Mouse (Mus musculus): Measurements from ENCODE around the gene Rin1. TPM values are rescaled to one million over a fixed set of nuclear protein-coding genes. Genes with fewer than 3 reads are reported as not detected.
A peak's percentile ranks its signal among the peaks of the same experiment; 100 is the strongest.
"Not testable (repeated sequence)": the region's sequence is repeated elsewhere in the genome, so short reads cannot be mapped to it uniquely, and the experiment has no call there.

Gene Rin1
- polyA plus RNA-seq, 1 experiment: 68.7 TPM

- Histone ChIP-seq H3K27ac (ENCODE audit: insufficient read depth, low read length) (no peak overlapping the region), H3K4me1 (ENCODE audit: control insufficient read depth, insufficient read depth, low read length) (no peaks in the 10 kb centered on the region), H3K4me3 (ENCODE audit: insufficient read depth, low read length) (peak overlapping the region; percentile 34)
- TF ChIP-seq CTCF (IDR thresholded peaks at IDR 0.05; ENCODE audit: extremely low read depth, insufficient read depth, low read length): no peak
- TF ChIP-seq POLR2A (IDR thresholded peaks at IDR 0.05; ENCODE audit: extremely low read depth, insufficient read depth, low read length): no peak
Observed at GRCm38 (mm10) chr19:5072389-5073019, 22.2 kb downstream of the Rin1 start.

DNA sequence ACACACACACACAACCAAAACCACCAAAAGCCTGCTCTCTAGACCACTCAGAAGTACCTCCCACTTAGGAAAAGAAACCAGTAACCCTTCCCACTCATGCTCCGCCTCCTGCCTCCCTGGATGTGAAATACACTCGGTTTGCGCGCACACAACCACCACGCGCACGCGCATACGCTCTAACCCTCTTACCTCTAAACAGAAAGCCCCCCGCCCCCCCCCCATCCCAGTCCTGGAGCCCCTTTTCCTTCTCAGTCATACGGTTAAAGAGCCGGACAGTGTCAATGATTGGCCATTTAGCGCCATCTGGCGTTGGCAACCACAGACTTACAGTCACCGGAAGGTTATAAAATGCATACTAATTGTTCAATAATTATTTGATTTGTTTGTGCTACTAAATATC is 22.7 kb downstream of the Rin1 start:
- TF ChIP-seq CTCF (IDR thresholded peaks at IDR 0.05; ENCODE audit: extremely low read depth, insufficient read depth, low read length) (peak; percentile 51), POLR2A (IDR thresholded peaks at IDR 0.05; ENCODE audit: extremely low read depth, insufficient read depth, low read length) (no peak)
- Histone ChIP-seq H3K4me3 (ENCODE audit: insufficient read depth, low read length) (no peak overlapping the region), H3K4me1 (ENCODE audit: control insufficient read depth, insufficient read depth, low read length) (no peaks in the 10 kb centered on the region), H3K27ac (ENCODE audit: insufficient read depth, low read length) (no peak overlapping the region)

- TF ChIP-seq CTCF (IDR thresholded peaks at IDR 0.05; ENCODE audit: extremely low read depth, insufficient read depth, low read length): no peak
- no peak for TF ChIP-seq POLR2A (IDR thresholded peaks at IDR 0.05; ENCODE audit: extremely low read depth, insufficient read depth, low read length)
- Histone ChIP-seq H3K4me1 (ENCODE audit: control insufficient read depth, insufficient read depth, low read length) (no peaks in the 10 kb centered on the region), H3K27ac (ENCODE audit: insufficient read depth, low read length) (no peak overlapping the region), H3K4me3 (ENCODE audit: insufficient read depth, low read length) (no peak overlapping the region)
Observed at GRCm38 (mm10) chr19:5073518-5073917, 23.2 kb downstream of the Rin1 start.

DNA sequence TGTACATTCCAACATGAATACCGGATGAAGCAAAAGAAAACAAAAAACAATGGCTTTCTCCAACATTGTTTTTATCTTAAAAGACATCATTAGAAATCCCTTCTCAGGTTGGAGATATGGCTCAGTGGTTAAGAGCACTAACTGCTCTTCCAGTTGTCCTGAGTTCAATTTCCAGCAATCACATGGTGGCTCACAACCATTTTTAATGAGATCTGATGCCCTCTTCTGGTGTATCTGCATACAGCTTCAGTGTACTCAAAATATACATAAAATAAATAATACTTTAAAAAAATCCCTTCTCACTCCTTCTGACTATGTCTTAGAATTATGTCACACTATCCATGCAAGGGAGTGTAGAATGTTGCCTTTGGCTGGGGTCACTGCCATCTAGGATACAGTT is 29.0 kb downstream of the Rin1 start:
- TF ChIP-seq CTCF (IDR thresholded peaks at IDR 0.05; ENCODE audit: extremely low read depth, insufficient read depth, low read length): no peak
- TF ChIP-seq POLR2A (IDR thresholded peaks at IDR 0.05; ENCODE audit: extremely low read depth, insufficient read depth, low read length): no peak
- no peaks in the 10 kb centered on the region for H3K4me1 ChIP-seq (ENCODE audit: control insufficient read depth, insufficient read depth, low read length)
- H3K27ac ChIP-seq (ENCODE audit: insufficient read depth, low read length): no peak overlapping the region
- H3K4me3 ChIP-seq (ENCODE audit: insufficient read depth, low read length): no peak overlapping the region

GRCm38 (mm10) chr19:5082005-5082404 is 31.7 kb downstream of the Rin1 start:
- no peak overlapping the region for H3K27ac ChIP-seq (ENCODE audit: insufficient read depth, low read length)
- peak overlapping the region; percentile 25; the same call in 1 of the 2 replicates for H3K4me3 ChIP-seq (ENCODE audit: insufficient read depth, low read length)
- TF ChIP-seq CTCF (IDR thresholded peaks at IDR 0.05; ENCODE audit: extremely low read depth, insufficient read depth, low read length) (no peak), POLR2A (IDR thresholded peaks at IDR 0.05; ENCODE audit: extremely low read depth, insufficient read depth, low read length) (no peak)
- no peaks in the 10 kb centered on the region for H3K4me1 ChIP-seq (ENCODE audit: control insufficient read depth, insufficient read depth, low read length)

GRCm38 (mm10) chr19:5082596-5082995 is 32.3 kb downstream of the Rin1 start:
- Histone ChIP-seq H3K27ac (ENCODE audit: insufficient read depth, low read length) (no peak overlapping the region), H3K4me3 (ENCODE audit: insufficient read depth, low read length) (peak overlapping the region; percentile 25), H3K4me1 (ENCODE audit: control insufficient read depth, insufficient read depth, low read length) (no peaks in the 10 kb centered on the region)
- TF ChIP-seq POLR2A (IDR thresholded peaks at IDR 0.05; ENCODE audit: extremely low read depth, insufficient read depth, low read length) (no peak), CTCF (IDR thresholded peaks at IDR 0.05; ENCODE audit: extremely low read depth, insufficient read depth, low read length) (no peak)

- H3K4me1 ChIP-seq (ENCODE audit: control insufficient read depth, insufficient read depth, low read length): no peaks in the 10 kb centered on the region
- no peak for TF ChIP-seq CTCF (IDR thresholded peaks at IDR 0.05; ENCODE audit: extremely low read depth, insufficient read depth, low read length)
- no peak; the same call in 1 of the 2 replicates for TF ChIP-seq POLR2A (IDR thresholded peaks at IDR 0.05; ENCODE audit: extremely low read depth, insufficient read depth, low read length)
- H3K4me3 ChIP-seq (ENCODE audit: insufficient read depth, low read length): peak overlapping the region; percentile 99
- peak overlapping the region; percentile 98 for H3K27ac ChIP-seq (ENCODE audit: insufficient read depth, low read length)
Observed at GRCm38 (mm10) chr19:5083961-5084833, 33.9 kb downstream of the Rin1 start.

DNA sequence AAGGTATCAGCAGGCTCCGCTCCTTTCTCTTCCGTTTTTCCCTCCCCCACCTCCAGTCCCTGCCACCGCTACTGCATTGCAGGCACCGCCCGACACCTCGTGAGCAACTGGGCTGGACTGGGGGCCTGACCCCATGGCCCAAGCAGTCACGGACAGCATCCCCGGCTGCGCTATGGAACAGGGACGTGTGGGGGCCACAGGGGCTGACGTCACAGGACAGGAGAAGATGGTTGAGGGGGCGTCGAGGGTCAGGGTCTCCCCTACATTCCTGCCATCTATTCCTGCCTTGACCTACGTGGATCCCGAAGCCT is 34.5 kb downstream of the Rin1 start:
- Histone ChIP-seq H3K4me3 (ENCODE audit: insufficient read depth, low read length) (peak overlapping the region; percentile 99), H3K4me1 (ENCODE audit: control insufficient read depth, insufficient read depth, low read length) (no peaks in the 10 kb centered on the region), H3K27ac (ENCODE audit: insufficient read depth, low read length) (peak overlapping the region; percentile 98)
- TF ChIP-seq CTCF (IDR thresholded peaks at IDR 0.05; ENCODE audit: extremely low read depth, insufficient read depth, low read length): no peak
- TF ChIP-seq POLR2A (IDR thresholded peaks at IDR 0.05; ENCODE audit: extremely low read depth, insufficient read depth, low read length): no peak

GRCm38 (mm10) chr19:5085145-5085863 is 35.0 kb downstream of the Rin1 start, which contains the start of gene Tmem151a:
TSS of gene Tmem151a (minus strand) at chr19:5085531.
- Histone ChIP-seq H3K4me3 (ENCODE audit: insufficient read depth, low read length) (peak within 1 kb of the TSS; percentile 99), H3K27ac (ENCODE audit: insufficient read depth, low read length) (peak within 1 kb of the TSS; percentile 98), H3K4me1 (ENCODE audit: control insufficient read depth, insufficient read depth, low read length) (no peaks in the 10 kb centered on the region)
- TF ChIP-seq CTCF (IDR thresholded peaks at IDR 0.05; ENCODE audit: extremely low read depth, insufficient read depth, low read length): no peak
- TF ChIP-seq POLR2A (IDR thresholded peaks at IDR 0.05; ENCODE audit: extremely low read depth, insufficient read depth, low read length): peak; percentile 27

- H3K4me3 ChIP-seq (ENCODE audit: insufficient read depth, low read length): peak overlapping the region; percentile 99; the same call in 1 of the 2 replicates
- not testable (repeated sequence) for H3K27ac ChIP-seq (ENCODE audit: insufficient read depth, low read length); H3K4me1 ChIP-seq (ENCODE audit: control insufficient read depth, insufficient read depth, low read length)
Observed at GRCm38 (mm10) chr19:5086533-5086932, 36.3 kb downstream of the Rin1 start.

Data from cortical plate, adult 2 months (tissue).